Mouse (Mus musculus) cerebellum, postnatal 4 days (tissue): ENCODE measurements around the gene Gm42674.

Experiments
- DNase-seq, 2 experiments: peaks; one replicate each; pipeline ENCODE4 v3.0.0; 2022; ENCODE audit warnings: low spot score in 2 of 2, mixed read lengths in 1 of 2

Gm42674 gene

DNA sequence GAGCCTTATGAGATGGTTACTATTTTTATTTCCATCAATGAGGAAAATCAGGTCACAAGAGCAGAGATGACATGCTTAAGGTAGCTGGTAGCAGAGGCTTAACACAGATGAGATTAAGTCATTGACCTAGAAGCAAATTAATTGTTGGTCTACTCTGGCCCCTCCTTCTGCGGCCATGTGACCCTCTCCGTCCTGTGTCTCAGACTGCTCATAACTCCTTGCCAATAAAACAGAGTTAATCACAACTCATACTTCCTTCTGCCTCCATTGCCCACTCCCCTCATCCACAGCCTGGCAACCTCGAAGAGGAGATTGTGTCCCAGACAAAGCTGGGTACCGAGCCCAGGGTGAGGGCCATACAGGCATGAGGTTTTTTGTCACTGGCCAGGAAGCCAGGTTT, 3.5 kb upstream of the Gm42674 start:
- DNase-seq: no peak

DNA sequence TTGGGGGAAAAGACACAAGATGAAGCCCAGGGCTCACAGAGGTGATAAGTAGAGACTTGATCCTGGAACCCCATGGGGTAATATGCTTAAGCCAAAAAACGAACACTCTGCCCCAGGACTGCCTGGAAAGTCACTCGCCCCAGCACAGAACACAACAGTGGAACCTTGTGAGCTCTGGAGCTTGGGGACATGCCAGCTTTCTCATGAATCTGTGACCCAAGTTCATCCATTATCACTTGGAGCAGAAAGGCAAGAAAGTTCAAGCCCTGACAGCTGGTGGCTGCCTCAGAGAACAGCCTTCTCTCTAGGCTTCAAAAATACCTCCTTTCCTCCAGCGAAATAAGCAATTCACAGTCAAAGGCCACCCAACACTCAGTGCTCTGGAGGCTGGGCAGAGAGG, 2.3 kb upstream of the Gm42674 start:
- no peak for DNase-seq

GRCm38 (mm10) chr3:90600036-90600435, 1.7 kb upstream of the Gm42674 start:
- no peak for DNase-seq

DNA sequence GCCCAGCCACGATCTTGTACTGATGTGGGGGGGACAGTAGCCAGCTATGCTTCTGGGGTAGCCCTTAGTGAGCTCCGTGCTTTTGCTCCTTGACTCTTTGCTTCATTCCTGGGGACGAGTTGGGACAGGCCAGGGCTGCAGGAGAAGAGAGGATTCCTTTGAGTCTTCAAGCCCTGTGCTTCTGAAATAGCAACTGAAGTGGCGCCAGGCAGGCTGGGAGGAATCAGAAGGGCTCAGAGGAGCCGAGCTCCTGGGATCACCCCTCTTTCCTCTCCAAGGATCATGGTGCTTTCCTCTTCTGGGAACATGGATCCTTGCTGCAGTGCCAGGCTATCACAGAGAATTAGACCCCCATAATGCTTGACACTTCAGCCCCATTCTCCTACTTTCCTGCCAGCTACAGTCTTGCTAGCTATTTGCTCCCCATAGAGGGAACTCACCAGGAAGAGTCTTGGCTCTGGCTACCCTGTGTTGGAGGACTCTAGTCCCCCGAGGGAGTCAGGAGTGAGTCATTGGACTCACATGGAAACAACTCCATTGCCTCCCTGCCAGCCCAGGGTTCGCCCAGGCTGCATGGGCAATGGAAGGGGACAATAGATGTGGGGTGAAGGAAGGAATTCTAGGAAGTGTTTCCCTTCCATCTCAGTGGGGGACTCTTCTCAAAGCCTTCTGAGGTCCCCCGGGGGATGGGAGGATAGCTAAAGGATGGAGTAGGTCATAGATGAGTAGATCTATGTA, 1.1 kb upstream of the Gm42674 start:
- DNase-seq: no peak

DNA sequence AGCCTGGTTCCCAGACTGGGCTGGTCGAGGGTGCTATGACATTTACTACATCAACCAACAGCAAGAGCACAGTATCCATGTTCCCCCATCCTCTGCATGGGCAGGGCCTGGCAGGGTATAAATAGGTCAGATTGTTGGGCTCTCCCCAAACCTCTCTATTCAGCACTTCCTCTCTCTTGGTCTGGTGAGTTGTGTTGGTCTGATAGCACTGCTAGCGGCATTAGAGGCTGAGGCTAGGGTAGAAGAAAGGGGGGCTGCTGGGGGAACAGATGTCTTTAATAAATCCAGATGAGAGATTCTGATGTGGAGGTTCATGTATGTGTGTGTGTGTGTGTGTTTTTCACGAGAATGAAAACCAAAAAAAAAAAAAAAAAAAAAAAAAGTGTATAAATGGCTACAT, 1.9 kb downstream of the Gm42674 start, which contains the start of gene S100a4:
Gene S100a4, plus strand, starts transcription at position 149 of the 400 bp plus-strand sequence.
- DNase-seq: no peak

DNA sequence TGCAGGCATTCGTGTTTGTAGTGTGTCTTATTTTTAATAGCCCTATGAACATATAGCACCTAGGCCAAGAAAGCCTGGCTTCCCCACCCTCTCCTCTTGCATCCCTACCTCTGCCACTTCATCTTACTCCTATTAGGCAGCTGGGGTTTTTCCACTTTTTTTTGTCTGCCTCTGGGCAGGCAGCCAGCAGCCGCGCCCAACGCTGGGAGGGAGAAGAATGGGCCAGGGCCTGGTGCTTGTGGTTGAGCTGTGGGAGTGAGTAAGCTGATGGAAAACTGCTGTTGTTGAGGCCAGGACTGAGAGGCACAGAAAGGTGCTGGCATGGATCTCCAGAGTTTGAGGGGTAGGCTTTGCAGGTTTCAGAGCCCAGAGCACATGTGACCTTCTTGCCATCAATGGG, 2.7 kb downstream of the Gm42674 start:
- peak in 1 of 2 experiments; percentile 24 for DNase-seq

DNA sequence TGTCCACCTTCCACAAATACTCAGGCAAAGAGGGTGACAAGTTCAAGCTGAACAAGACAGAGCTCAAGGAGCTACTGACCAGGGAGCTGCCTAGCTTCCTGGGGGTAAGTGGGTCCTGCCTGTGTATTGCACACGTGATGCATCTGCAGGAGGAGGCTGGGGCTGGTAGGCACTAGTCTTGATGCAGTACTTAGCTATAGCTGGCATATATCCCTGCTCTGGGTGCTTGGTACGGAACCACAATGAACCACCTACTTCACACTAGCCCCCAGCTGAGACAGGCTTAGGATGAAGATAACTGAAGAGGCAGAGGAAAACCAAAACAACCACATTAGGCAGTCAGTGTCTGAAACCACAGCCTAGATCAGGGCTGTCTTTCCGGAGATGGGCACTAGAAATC, 3.3 kb downstream of the Gm42674 start:
- DNase-seq: no peak

GRCm38 (mm10) chr3:90605736-90606135, 4.0 kb downstream of the Gm42674 start:
- DNase-seq: no peak

DNA sequence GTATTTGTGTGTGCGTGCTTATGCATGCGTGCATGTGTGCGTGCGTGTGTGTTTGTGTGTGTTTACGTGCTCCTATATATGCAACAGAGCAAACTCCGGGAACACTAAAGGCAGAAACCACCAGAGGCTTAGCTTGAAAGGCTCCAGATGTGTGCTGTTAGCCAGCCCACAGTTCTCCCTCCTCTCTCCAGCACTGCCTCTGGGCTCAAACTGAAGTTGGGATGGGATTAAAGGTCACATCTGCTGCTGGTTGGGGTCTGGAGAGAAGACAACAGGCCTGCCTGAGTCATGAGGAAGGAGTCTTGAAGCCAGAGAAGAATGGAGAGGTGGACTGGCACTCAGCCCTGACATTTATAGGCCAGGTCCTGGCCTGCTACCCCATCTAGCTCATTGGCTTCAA, 4.5 kb downstream of the Gm42674 start:
- DNase-seq: no peak

GRCm38 (mm10) chr3:90607361-90607760, 5.7 kb downstream of the Gm42674 start:
- DNase-seq: no peak

GRCm38 (mm10) chr3:90608223-90608622, 6.5 kb downstream of the Gm42674 start, which contains the start of gene S100a5:
S100a5 (plus strand) TSS chr3:90608523.
- no peak for DNase-seq

- no peak for DNase-seq
Observed at GRCm38 (mm10) chr3:90609102-90609501, 7.4 kb downstream of the Gm42674 start.

- DNase-seq: no peak
Observed at GRCm38 (mm10) chr3:90611494-90611893, 9.8 kb downstream of the Gm42674 start.

DNA sequence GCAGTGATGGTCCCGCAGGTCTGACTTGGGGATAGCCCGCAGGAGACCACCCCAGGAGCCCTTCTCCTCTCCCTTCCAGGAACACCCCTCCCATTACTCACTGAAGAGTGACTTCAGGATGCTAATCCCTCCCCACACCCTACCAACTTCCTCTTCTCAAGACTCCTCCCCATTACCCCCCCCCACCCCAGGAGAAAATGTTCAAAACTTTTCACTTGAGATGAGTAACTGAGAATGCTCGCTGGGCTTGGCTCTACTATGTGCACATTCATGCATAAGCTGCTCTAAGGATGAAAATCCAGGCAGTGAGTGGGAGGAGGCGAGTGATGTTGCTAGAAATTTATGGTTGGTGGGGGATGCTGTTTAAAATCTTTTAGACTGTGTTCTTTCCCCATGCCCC, 10.4 kb downstream of the Gm42674 start:
- no peak for DNase-seq

DNA sequence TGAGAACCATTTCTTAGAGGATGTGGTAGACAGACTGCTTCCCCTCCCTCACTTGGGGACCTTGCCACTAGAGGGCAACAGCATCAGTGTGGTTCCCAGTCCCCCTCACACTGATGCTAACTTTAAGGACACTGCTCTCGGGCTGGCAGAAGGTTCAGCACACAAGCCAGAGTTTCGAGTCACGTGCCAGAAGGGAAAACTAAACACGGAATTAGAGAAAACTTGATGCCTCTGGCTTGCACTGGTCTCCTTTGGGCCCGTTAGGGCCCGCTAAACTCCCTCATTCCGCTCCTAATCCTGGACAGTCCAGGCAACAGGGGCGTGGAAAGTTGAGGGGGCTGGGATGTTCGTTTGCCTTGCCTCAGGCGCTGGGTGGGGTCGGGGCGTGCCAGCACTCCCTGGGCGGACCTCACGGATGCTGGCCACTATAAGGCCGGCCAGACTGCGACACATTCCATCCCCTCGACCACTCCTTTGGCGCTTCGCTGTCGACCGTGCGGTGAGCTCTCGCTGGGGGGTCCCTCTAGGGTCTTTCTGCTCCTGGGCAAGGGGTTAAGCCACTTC, 11.1 kb downstream of the Gm42674 start, which contains the start of gene S100a6:
Gene S100a6, plus strand, starts transcription at position 155 of the 564 bp plus-strand sequence.
- DNase-seq: peak in 1 of 2 experiments; percentile 42

DNA sequence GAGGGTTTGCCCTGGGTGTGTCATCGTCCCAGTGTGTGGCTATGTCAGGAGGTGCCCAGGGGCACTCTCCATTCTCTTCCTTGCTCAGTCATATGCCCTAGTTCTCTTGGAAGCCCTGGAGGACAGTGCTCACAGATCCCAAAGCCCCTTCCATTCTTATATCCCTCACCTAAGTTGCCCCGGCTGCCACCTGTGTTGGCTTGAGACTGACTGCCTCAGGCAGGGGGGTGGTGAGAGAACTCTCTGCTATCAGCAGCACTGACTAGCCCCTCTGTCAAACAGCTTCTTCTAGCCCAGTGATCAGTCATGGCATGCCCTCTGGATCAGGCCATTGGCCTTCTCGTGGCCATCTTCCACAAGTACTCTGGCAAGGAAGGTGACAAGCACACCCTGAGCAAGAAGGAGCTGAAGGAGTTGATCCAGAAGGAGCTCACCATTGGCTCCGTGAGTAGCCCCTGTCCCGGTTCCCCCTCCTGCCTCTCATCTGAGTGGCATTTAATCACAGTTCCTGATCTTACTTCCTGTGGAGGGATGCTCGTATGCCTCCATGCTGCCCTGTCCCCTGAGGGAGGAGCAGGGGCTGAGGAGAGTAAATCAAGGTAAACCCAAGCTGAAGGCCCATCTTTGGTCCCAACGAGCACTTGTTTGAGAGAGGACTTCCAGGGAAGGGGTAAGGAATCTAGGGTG, 11.9 kb downstream of the Gm42674 start:
- no peak for DNase-seq

GRCm38 (mm10) chr3:90614148-90614530, 12.4 kb downstream of the Gm42674 start:
- no peak for DNase-seq

GRCm38 (mm10) chr3:90614611-90615251, 13.0 kb downstream of the Gm42674 start:
- no peak for DNase-seq

GRCm38 (mm10) chr3:90615415-90615814, 13.7 kb downstream of the Gm42674 start:
- DNase-seq: peak in 1 of 2 experiments; percentile 55

- no peak for DNase-seq
Observed at GRCm38 (mm10) chr3:90615911-90616310, 14.2 kb downstream of the Gm42674 start.

- DNase-seq: no peak
Observed at GRCm38 (mm10) chr3:90617586-90617985, 15.9 kb downstream of the Gm42674 start.

- no peak for DNase-seq
Observed at GRCm38 (mm10) chr3:90621552-90621951, 19.8 kb downstream of the Gm42674 start.
